In genomic region chr4:119072363-119072940, GRCm38 (mm10) we compare ENCODE assay signal across 10 mouse cellular contexts. TPM values are rescaled to one million over a fixed set of nuclear protein-coding genes. Genes with fewer than 3 reads are reported as not detected.
A peak's percentile ranks its signal among the peaks of the same experiment; 100 is the strongest.
DNase-seq lines count a peak whose midpoint lies in the region; ATAC-seq and TF ChIP-seq lines count a peak whose summit lies in the region.
"Had no signal": no experiment of that assay in that cellular context is flagged by ENCODE, and none has a peak within 500 bp of the region (broad histone marks: within the 10 kb centered on the region; RNA-seq: fewer than 3 reads in every experiment).

No protein-coding gene starts in this region.

- H3K9me3 ChIP-seq in liver, embryonic 12.5 days (replicated peaks): no peaks in the 10 kb centered on the region
- H3K9me3 ChIP-seq in liver, postnatal 0 days (ENCODE audit: low read length): no peaks in the 10 kb centered on the region
- no peaks in the 10 kb centered on the region for H3K9me3 ChIP-seq in embryonic facial prominence, embryonic 15.5 days (replicated peaks)
- no peaks in the 10 kb centered on the region for H3K9me3 ChIP-seq in intestine, embryonic 14.5 days (ENCODE audit: control insufficient read depth, low read length)
- no peaks in the 10 kb centered on the region for H3K9me3 ChIP-seq in neural tube, embryonic 13.5 days

- 60% methylated on average over 19 of the region's 19 CpGs for WGBS in liver, embryonic 12.5 days (ENCODE audit: insufficient replicate concordance)
- WGBS in liver, postnatal 0 days (ENCODE audit: insufficient replicate concordance): 61% methylated on average over 19 of the region's 19 CpGs
- 22% methylated on average over 19 of the region's 19 CpGs for WGBS in embryonic facial prominence, embryonic 15.5 days
- 38% methylated on average over 19 of the region's 19 CpGs for WGBS in intestine, embryonic 14.5 days
- WGBS in neural tube, embryonic 13.5 days: 10% methylated on average over 19 of the region's 19 CpGs

- H3K9ac ChIP-seq in liver, embryonic 12.5 days: no peak overlapping the region
- no peak overlapping the region for H3K9ac ChIP-seq in liver, postnatal 0 days (replicated peaks)
- H3K9ac ChIP-seq in embryonic facial prominence, embryonic 15.5 days: no peak overlapping the region
- no peak overlapping the region for H3K9ac ChIP-seq in intestine, embryonic 14.5 days (ENCODE audit: low read length)
- 0 out of 2 replicates have a peak overlapping the region, but pooled peaks have one; percentile 38 for H3K9ac ChIP-seq in neural tube, embryonic 13.5 days

- H3K4me1 ChIP-seq in liver, embryonic 12.5 days: peaks cover 60% of the 10 kb centered on the region
- peaks cover 7% of the 10 kb centered on the region; the same call in 1 of the 2 replicates for H3K4me1 ChIP-seq in liver, postnatal 0 days (ENCODE audit: insufficient read depth)
- peaks cover 41% of the 10 kb centered on the region for H3K4me1 ChIP-seq in embryonic facial prominence, embryonic 15.5 days
- H3K4me1 ChIP-seq in intestine, embryonic 14.5 days (replicated peaks; ENCODE audit: control insufficient read depth, insufficient read depth, low read length): peaks cover 29% of the 10 kb centered on the region
- H3K4me1 ChIP-seq in neural tube, embryonic 13.5 days (replicated peaks): peaks cover 39% of the 10 kb centered on the region

- DNase-seq in liver, postnatal 0 days: no peak
- no peak for DNase-seq in intestine, embryonic 14.5 days (ENCODE audit: low spot score)
- no peak for DNase-seq in adrenal gland, postnatal 25 days
- DNase-seq in urinary bladder, postnatal 25 days (ENCODE audit: low spot score): no peak
- DNase-seq in right cerebral cortex, adult 2 months (ENCODE audit: low spot score in 2 of 2): no peak
- DNase-seq: kidney, postnatal 14 days; lung, adult 18-20 months had no signal

- H3K4me2 ChIP-seq in liver, embryonic 12.5 days: peak overlapping the region; percentile 32
- H3K4me2 ChIP-seq in liver, postnatal 0 days (ENCODE audit: low read depth, low read length): no peak overlapping the region
- H3K4me2 ChIP-seq in embryonic facial prominence, embryonic 15.5 days (replicated peaks): peak overlapping the region; percentile 48
- peak overlapping the region; percentile 50 for H3K4me2 ChIP-seq in intestine, embryonic 14.5 days (ENCODE audit: low read length)
- H3K4me2 ChIP-seq in neural tube, embryonic 13.5 days: peak overlapping the region; percentile 54

- peaks cover 74% of the 10 kb centered on the region for H3K27me3 ChIP-seq in liver, embryonic 12.5 days (replicated peaks)
- peaks cover 22% of the 10 kb centered on the region for H3K27me3 ChIP-seq in liver, postnatal 0 days (ENCODE audit: insufficient read depth, low read length)
- H3K27me3 ChIP-seq in embryonic facial prominence, embryonic 15.5 days: peaks cover 7% of the 10 kb centered on the region
- peaks cover 16% of the 10 kb centered on the region; the same call in 1 of the 2 replicates for H3K27me3 ChIP-seq in intestine, embryonic 14.5 days (replicated peaks; ENCODE audit: control insufficient read depth, insufficient read depth, low read length)
- H3K27me3 ChIP-seq in neural tube, embryonic 13.5 days: peaks cover 30% of the 10 kb centered on the region

- no peak for TF ChIP-seq EP300 in liver, postnatal 0 days (IDR thresholded peaks at IDR 0.05; ENCODE audit: low read depth)

- H3K4me3 ChIP-seq in liver, embryonic 12.5 days: no peak overlapping the region
- no peak overlapping the region for H3K4me3 ChIP-seq in liver, postnatal 0 days (ENCODE audit: low read depth, low read length)
- peak overlapping the region; percentile 27 for H3K4me3 ChIP-seq in embryonic facial prominence, embryonic 15.5 days (replicated peaks)
- H3K4me3 ChIP-seq in intestine, embryonic 14.5 days (ENCODE audit: low read depth, low read length): 0 out of 2 replicates have a peak overlapping the region, but pooled peaks have one; percentile 10
- peak overlapping the region; percentile 25 for H3K4me3 ChIP-seq in neural tube, embryonic 13.5 days

- no peak for ATAC-seq in liver, embryonic 12.5 days
- no peak for ATAC-seq in liver, postnatal 0 days
- peak; percentile 13; the same call in 1 of the 2 replicates for ATAC-seq in embryonic facial prominence, embryonic 15.5 days (ENCODE audit: insufficient number of reproducible peaks, low FRiP score, low TSS enrichment, low read depth)
- peak; percentile 13; the same call in 1 of the 2 replicates for ATAC-seq in intestine, embryonic 14.5 days (replicated peaks; ENCODE audit: low FRiP score, low TSS enrichment, low read depth)
- no peak for ATAC-seq in neural tube, embryonic 13.5 days (ENCODE audit: low read depth)

- H3K36me3 ChIP-seq in liver, embryonic 12.5 days: no peaks in the 10 kb centered on the region
- no peaks in the 10 kb centered on the region for H3K36me3 ChIP-seq in liver, postnatal 0 days (replicated peaks; ENCODE audit: insufficient read depth, low read length)
- H3K36me3 ChIP-seq in embryonic facial prominence, embryonic 15.5 days: no peaks in the 10 kb centered on the region
- H3K36me3 ChIP-seq in intestine, embryonic 14.5 days (ENCODE audit: control insufficient read depth, insufficient read depth, low read length): no peaks in the 10 kb centered on the region
- H3K36me3 ChIP-seq in neural tube, embryonic 13.5 days: no peaks in the 10 kb centered on the region

- TF ChIP-seq CTCF in liver, postnatal 0 days (IDR thresholded peaks at IDR 0.05; ENCODE audit: low read depth): no peak

- H3K27ac ChIP-seq in liver, embryonic 12.5 days: no peak overlapping the region
- no peak overlapping the region for H3K27ac ChIP-seq in liver, postnatal 0 days (ENCODE audit: low read depth)
- peak overlapping the region; percentile 81 for H3K27ac ChIP-seq in embryonic facial prominence, embryonic 15.5 days (replicated peaks)
- H3K27ac ChIP-seq in intestine, embryonic 14.5 days (ENCODE audit: low read depth): 0 out of 2 replicates have a peak overlapping the region, but pooled peaks have one; percentile 33
- no peak overlapping the region; the same call in 1 of the 2 replicates for H3K27ac ChIP-seq in neural tube, embryonic 13.5 days (replicated peaks)

RNA-seq across cellular contexts. Expression of gene Slc2a1, which starts 36.1 kb away (rescaled TPM):
- polyA plus RNA-seq in liver, embryonic 12.5 days (2016; fragmentation: Nextera tagmentation; extraction: Ambion mirVana): 309 TPM in 2 replicates
- polyA plus RNA-seq in liver, postnatal 0 days (2015; fragmentation: Nextera tagmentation; extraction: Ambion mirVana): 25.4 and 29.6 TPM in 2 replicates
- 141 and 160 TPM in 2 replicates for polyA plus RNA-seq in embryonic facial prominence, embryonic 15.5 days (2015; fragmentation: Nextera tagmentation; extraction: Ambion mirVana)
- polyA plus RNA-seq in intestine, embryonic 14.5 days (2014; fragmentation: Nextera tagmentation; extraction: Ambion mirVana): 131 and 132 TPM in 2 replicates
- polyA plus RNA-seq in neural tube, embryonic 13.5 days (2015; fragmentation: Nextera tagmentation; extraction: Ambion mirVana): 90.4 and 107 TPM in 2 replicates
- 19.7 and 21.6 TPM in 2 replicates for total RNA-seq in adrenal gland, postnatal 25 days (2021)

Comparison
In these comparisons a context has a peak if more than half of its experiments do, and no peak if none do; other contexts are left out.
1. ATAC-seq: peak in embryonic facial prominence, embryonic 15.5 days (single experiment) and intestine, embryonic 14.5 days (single experiment); none in liver, embryonic 12.5 days (single experiment), liver, postnatal 0 days (single experiment) and neural tube, embryonic 13.5 days (single experiment).
2. H3K27ac ChIP-seq: peak in embryonic facial prominence, embryonic 15.5 days (single experiment) and intestine, embryonic 14.5 days (single experiment); none in liver, embryonic 12.5 days (single experiment), liver, postnatal 0 days (single experiment) and neural tube, embryonic 13.5 days (single experiment).
3. H3K4me3 ChIP-seq: peak in embryonic facial prominence, embryonic 15.5 days (single experiment), intestine, embryonic 14.5 days (single experiment) and neural tube, embryonic 13.5 days (single experiment); none in liver, embryonic 12.5 days (single experiment) and liver, postnatal 0 days (single experiment).